In the genomic region with DNA sequence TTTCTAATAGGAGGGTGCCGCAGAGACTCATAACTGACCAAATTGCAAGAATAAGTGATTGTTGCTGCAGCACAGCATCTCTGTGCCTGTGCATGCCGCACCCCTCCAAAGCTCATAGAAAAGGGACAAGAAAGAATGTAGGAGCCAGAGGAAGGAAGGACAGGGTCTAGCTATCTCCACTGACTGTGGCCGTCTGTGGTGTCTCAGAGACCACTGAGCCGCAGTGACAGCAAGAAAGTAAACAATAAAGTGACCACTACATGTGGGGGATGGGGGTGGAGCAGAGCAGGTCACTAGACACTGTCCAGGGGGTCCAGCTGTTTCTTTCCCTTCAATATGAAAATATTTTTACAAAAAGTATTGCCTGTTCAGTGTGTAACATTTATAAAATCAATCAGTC, we compare ENCODE assay signal across 23 mouse cellular contexts. TPM values are rescaled to one million over a fixed set of nuclear protein-coding genes. Genes with fewer than 3 reads are reported as not detected.
DNase-seq lines count a peak whose midpoint lies in the region; ATAC-seq and TF ChIP-seq lines count a peak whose summit lies in the region.
"Had no signal": no experiment of that assay in that cellular context is flagged by ENCODE, and none has a peak within 500 bp of the region (broad histone marks: within the 10 kb centered on the region; RNA-seq: fewer than 3 reads in every experiment).

No protein-coding gene starts in this region.

- WGBS in heart, embryonic 10.5 days, result 44% methylated on average over 4 of the region's 4 CpGs
- 22% methylated on average over 4 of the region's 4 CpGs for WGBS in lung, embryonic 14.5 days
- whole genome bisulfite sequencing in lung, embryonic 16.5 days, result 27% methylated on average over 4 of the region's 4 CpGs
- WGBS in lung, postnatal 0 days, result 43% methylated on average over 4 of the region's 4 CpGs

- H3K4me2 ChIP-seq in lung, embryonic 14.5 days, result no peak overlapping the region
- H3K4me2 ChIP-seq in lung, embryonic 16.5 days (ENCODE audit: low read depth, low read length), result no peak overlapping the region
- H3K4me2 ChIP-seq in lung, postnatal 0 days (replicated peaks; ENCODE audit: low read depth, low read length), result no peak overlapping the region
- H3K4me2 ChIP-seq: embryonic facial prominence, embryonic 12.5 days; forebrain, embryonic 13.5 days; forebrain, embryonic 15.5 days had no signal

- no peak for TF ChIP-seq CTCF in lung, embryonic 14.5 days (IDR thresholded peaks at IDR 0.05; ENCODE audit: low read depth)
- no peak for TF ChIP-seq CTCF in lung, postnatal 0 days (IDR thresholded peaks at IDR 0.05)

- no peak for TF ChIP-seq EP300 in lung, postnatal 0 days (IDR thresholded peaks at IDR 0.05)

- no peaks in the 10 kb centered on the region for H3K27me3 ChIP-seq in heart, embryonic 10.5 days (ENCODE audit: insufficient read depth, poor library complexity, severe bottlenecking)
- H3K27me3 ChIP-seq in lung, embryonic 14.5 days (ENCODE audit: insufficient read depth, low read length), result no peaks in the 10 kb centered on the region
- H3K27me3 ChIP-seq in lung, embryonic 16.5 days (ENCODE audit: control insufficient read depth, insufficient read depth, low read depth, low read length), result no peaks in the 10 kb centered on the region
- H3K27me3 ChIP-seq in lung, postnatal 0 days (replicated peaks; ENCODE audit: insufficient read depth, low read length), result no peaks in the 10 kb centered on the region
- H3K27me3 ChIP-seq: embryonic facial prominence, embryonic 12.5 days; forebrain, embryonic 15.5 days had no signal

- H3K4me1 ChIP-seq in heart, embryonic 10.5 days, result peaks cover 35% of the 10 kb centered on the region
- peaks cover 5% of the 10 kb centered on the region; the same call in 1 of the 2 replicates for H3K4me1 ChIP-seq in lung, embryonic 14.5 days (ENCODE audit: insufficient read depth)
- H3K4me1 ChIP-seq in lung, embryonic 16.5 days (replicated peaks; ENCODE audit: control insufficient read depth, insufficient read depth, low read length), result peaks cover 4% of the 10 kb centered on the region
- no peaks in the 10 kb centered on the region for H3K4me1 ChIP-seq in lung, postnatal 0 days (ENCODE audit: insufficient read depth, low read depth, low read length)
- H3K4me1 ChIP-seq: embryonic facial prominence, embryonic 12.5 days had no signal

- H3K36me3 ChIP-seq in heart, embryonic 10.5 days, result no peaks in the 10 kb centered on the region
- H3K36me3 ChIP-seq in lung, embryonic 14.5 days (ENCODE audit: insufficient read depth), result no peaks in the 10 kb centered on the region
- no peaks in the 10 kb centered on the region for H3K36me3 ChIP-seq in lung, embryonic 16.5 days (ENCODE audit: control insufficient read depth, insufficient read depth, low read length)
- H3K36me3 ChIP-seq in lung, postnatal 0 days (ENCODE audit: insufficient read depth, low read length), result no peaks in the 10 kb centered on the region
- H3K36me3 ChIP-seq: embryonic facial prominence, embryonic 10.5 days; embryonic facial prominence, embryonic 12.5 days; forebrain, embryonic 15.5 days; G1E had no signal

- no peaks in the 10 kb centered on the region for H3K9me3 ChIP-seq in heart, embryonic 10.5 days
- H3K9me3 ChIP-seq in lung, embryonic 14.5 days (ENCODE audit: low read depth, low read length), result no peaks in the 10 kb centered on the region
- H3K9me3 ChIP-seq in lung, embryonic 16.5 days (ENCODE audit: control insufficient read depth, low read length), result no peaks in the 10 kb centered on the region
- no peaks in the 10 kb centered on the region for H3K9me3 ChIP-seq in lung, postnatal 0 days (ENCODE audit: low read length)
- H3K9me3 ChIP-seq: embryonic facial prominence, embryonic 10.5 days; embryonic facial prominence, embryonic 12.5 days; forebrain, embryonic 13.5 days; forebrain, embryonic 15.5 days; G1E had no signal

- no peak overlapping the region for H3K9ac ChIP-seq in lung, embryonic 14.5 days
- no peak overlapping the region for H3K9ac ChIP-seq in lung, embryonic 16.5 days (ENCODE audit: low read length)
- H3K9ac ChIP-seq in lung, postnatal 0 days (replicated peaks; ENCODE audit: low read depth), result no peak overlapping the region
- H3K9ac ChIP-seq: embryonic facial prominence, embryonic 12.5 days; forebrain, embryonic 13.5 days; forebrain, embryonic 15.5 days had no signal

- DNase-seq in heart, adult 11 months, result peak; percentile 56
- DNase-seq in heart, embryonic 10.5 days (ENCODE audit: low spot score), result no peak
- DNase-seq in lung, embryonic 14.5 days, result peak; percentile 57
- DNase-seq in lung, postnatal 36 days, result no peak
- DNase-seq in lung, postnatal 0 days (ENCODE audit: low spot score), result no peak
- DNase-seq: adrenal gland, adult 8-10 months; adrenal gland, postnatal 14 days; adrenal gland, postnatal 36 days; B cell, adult 2 months; cerebellum, adult 11-12 months; cerebellum, adult 2 months; cerebellum, adult 9-10 months; cerebellum, postnatal 10 days; cerebellum, postnatal 25 days had no signal

- ATAC-seq in lung, embryonic 14.5 days (ENCODE audit: insufficient read depth), result peak; percentile 78
- peak; percentile 72 for ATAC-seq in lung, embryonic 16.5 days (ENCODE audit: low read depth)
- ATAC-seq in lung, postnatal 0 days, result no peak
- ATAC-seq: activated CD4-positive, CD25-positive, alpha-beta regulatory T cell, adult 4 months; CD4-positive, CD25-positive, alpha-beta regulatory T cell, adult 4 months; forebrain, embryonic 13.5 days; forebrain, embryonic 15.5 days; Patski had no signal

- H3K27ac ChIP-seq in heart, embryonic 10.5 days, result no peak overlapping the region
- no peak overlapping the region for H3K27ac ChIP-seq in lung, embryonic 14.5 days (ENCODE audit: low read depth)
- H3K27ac ChIP-seq in lung, embryonic 16.5 days (ENCODE audit: low read length), result no peak overlapping the region
- no peak overlapping the region for H3K27ac ChIP-seq in lung, postnatal 0 days (ENCODE audit: low read length)
- H3K27ac ChIP-seq: embryonic facial prominence, embryonic 10.5 days; embryonic facial prominence, embryonic 12.5 days; forebrain, embryonic 13.5 days; forebrain, embryonic 15.5 days had no signal

- no peak overlapping the region for H3K4me3 ChIP-seq in heart, embryonic 10.5 days
- no peak overlapping the region for H3K4me3 ChIP-seq in lung, embryonic 14.5 days (ENCODE audit: low read depth, low read length)
- H3K4me3 ChIP-seq in lung, embryonic 16.5 days (ENCODE audit: low read length), result no peak overlapping the region
- no peak overlapping the region for H3K4me3 ChIP-seq in lung, postnatal 0 days (ENCODE audit: low read depth, low read length)
- H3K4me3 ChIP-seq: embryonic facial prominence, embryonic 10.5 days; embryonic facial prominence, embryonic 12.5 days; forebrain, embryonic 13.5 days; forebrain, embryonic 15.5 days had no signal

RNA-seq across cellular contexts. Expression of a gene that starts 58.1 kb away (rescaled TPM):
- 11.2 and 12.5 TPM in 2 replicates for polyA plus RNA-seq in heart, embryonic 10.5 days (2016; fragmentation: Nextera tagmentation; extraction: Ambion mirVana)
- polyA plus RNA-seq in lung, embryonic 14.5 days (2014; fragmentation: Nextera tagmentation; extraction: Ambion mirVana), result not detected in 2 replicates
- polyA plus RNA-seq in lung, embryonic 16.5 days (2015; fragmentation: Nextera tagmentation; extraction: Ambion mirVana), result 0.38 and 0.52 TPM in 2 replicates
- polyA plus RNA-seq in lung, postnatal 0 days (2015; fragmentation: Nextera tagmentation; extraction: Ambion mirVana), result 0.23 TPM in 1 of 2 replicates, not detected in the other
- polyA plus RNA-seq: activated CD4-positive, CD25-positive, alpha-beta regulatory T cell, adult 4 months; CD4-positive, CD25-positive, alpha-beta regulatory T cell, adult 4 months; G1E; Patski had no signal

Comparison
In these comparisons a context has a peak if more than half of its experiments do, and no peak if none do; other contexts are left out.
1. DNase-seq: peak in heart, adult 11 months (single experiment) and lung, embryonic 14.5 days (single experiment); none in heart, embryonic 10.5 days (single experiment), lung, postnatal 36 days (single experiment) and lung, postnatal 0 days (single experiment).